Mouse (Mus musculus) kidney, adult 2 months (tissue): Measurements from ENCODE around the gene Ang4.

Source experiments
- CTCF ChIP-seq: fragments of 200-500 bp; conservative IDR thresholded peaks from 2 replicates; pipeline ENCODE4 v1.5.1; 2011; ENCODE audit warnings: low read depth, mild to moderate bottlenecking, control low read depth, low read length, moderate library complexity, mixed read lengths; ENCODE audit not compliant: insufficient read depth, insufficient read length
- POLR2A ChIP-seq: fragments of 200-500 bp; IDR thresholded peaks from one replicate; pipeline ENCODE4 v1.6.1; 2011; ENCODE audit warnings: low read depth, low read length, control low read depth

GRCm38 (mm10) chr14:51717083-51717482, 56.3 kb downstream of the Ang4 start, which contains the start of gene Gm5800:
- TF ChIP-seq CTCF (no peak), POLR2A (no peak)
